Mouse (Mus musculus) forebrain, embryonic 12.5 days (tissue): ENCODE measurements around the gene Cabin1. TPM values are rescaled to one million over a fixed set of nuclear protein-coding genes. Genes with fewer than 3 reads are reported as not detected.

Source experiments
- ATAC-seq: fragments of 200-750 bp; cut with Nextera tagmentation; 2 replicates; pipeline ENCODE4 v1.8.0; 2017; ENCODE audit warnings: moderate TSS enrichment; ENCODE audit not compliant: low FRiP score
- H3K27ac ChIP-seq: fragments of 300-500 bp; sonication (generic); 2 replicates; pipeline ENCODE4 v1.5.1; 2016; ENCODE audit warnings: mild to moderate bottlenecking
- H3K27me3 ChIP-seq: fragments of 300-500 bp; sonication (generic); 2 replicates; pipeline ENCODE4 v1.6.1; 2016; ENCODE audit warnings: mild to moderate bottlenecking
- H3K36me3 ChIP-seq: fragments of 300-500 bp; sonication (generic); replicated peaks from 2 replicates; pipeline ENCODE4 v1.6.1; 2016; ENCODE audit warnings: mild to moderate bottlenecking
- H3K4me1 ChIP-seq: fragments of 300-500 bp; sonication (generic); 2 replicates; pipeline ENCODE4 v1.6.1; 2016
- H3K4me2 ChIP-seq: fragments of 300-500 bp; sonication (generic); 2 replicates; pipeline ENCODE4 v1.6.1; 2016; ENCODE audit warnings: mild to moderate bottlenecking, moderate library complexity
- H3K4me3 ChIP-seq: fragments of 300-500 bp; sonication (generic); replicated peaks from 2 replicates; pipeline ENCODE4 v1.5.1; 2016; ENCODE audit warnings: mild to moderate bottlenecking
- H3K9ac ChIP-seq: fragments of 300-500 bp; sonication (generic); 2 replicates; pipeline ENCODE4 v1.6.1; 2016; ENCODE audit warnings: mild to moderate bottlenecking
- H3K9me3 ChIP-seq: fragments of 300-500 bp; sonication (generic); 2 replicates; pipeline ENCODE4 v1.6.1; 2016
- WGBS: fragments of 180-500 bp; shearing (Covaris S2); methylation state at CpG from one replicate; pipeline ENCODE4 v1.1.7; 2016; 5-methylcytosine and 5-hydroxymethylcytosine counted together
- polyA plus RNA-seq: library from polyadenylated mRNA; unstranded; fragments of >200 nt; fragmentation: Nextera tagmentation; extraction: Ambion mirVana; gene quantifications from 2 replicates; pipeline ENCODE4 v1.2.1, GENCODE M21; 2016

Cabin1 gene
- polyA plus RNA-seq, 1 experiment from 2014 or later, result 42.8 TPM

DNA sequence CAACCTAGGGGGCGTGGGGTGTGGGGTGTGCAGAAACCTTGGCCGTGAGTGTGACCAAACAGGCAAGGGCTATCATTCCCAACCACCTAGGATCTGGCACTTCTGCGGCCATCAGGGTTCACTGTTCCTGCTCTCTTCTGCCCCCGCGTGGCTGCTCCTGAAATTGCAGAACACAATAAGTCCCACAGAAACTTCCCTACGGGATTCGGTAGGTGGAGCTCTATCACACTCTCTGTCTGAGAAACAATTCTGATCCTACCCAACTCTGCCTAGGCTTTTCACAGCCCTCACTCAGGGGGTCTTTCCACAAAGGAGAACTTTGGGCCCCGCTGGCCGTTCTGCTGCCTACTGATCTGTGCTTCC lies 128.5 kb downstream of the Cabin1 start:
- Histone ChIP-seq H3K27me3 (no peaks in the 10 kb centered on the region), H3K4me1 (no peaks in the 10 kb centered on the region), H3K4me2 (no peak overlapping the region), H3K27ac (no peak overlapping the region), H3K9me3 (no peaks in the 10 kb centered on the region), H3K36me3 (no peaks in the 10 kb centered on the region), H3K4me3 (no peak overlapping the region), H3K9ac (no peak overlapping the region)
- peak; percentile 37; the same call in 1 of the 2 replicates for ATAC-seq
- WGBS, result 5% methylated on average over 9 of the region's 9 CpGs

GRCm38 (mm10) chr10:75635019-75635692 lies 129.0 kb downstream of the Cabin1 start:
- Histone ChIP-seq H3K36me3 (no peaks in the 10 kb centered on the region), H3K27me3 (no peaks in the 10 kb centered on the region), H3K4me3 (no peak overlapping the region), H3K4me2 (no peak overlapping the region), H3K4me1 (no peaks in the 10 kb centered on the region), H3K9me3 (no peaks in the 10 kb centered on the region), H3K27ac (no peak overlapping the region), H3K9ac (no peak overlapping the region)
- 68% methylated on average over 14 of the region's 14 CpGs for WGBS
- no peak for ATAC-seq

GRCm38 (mm10) chr10:75634610-75635009 lies 129.5 kb downstream of the Cabin1 start:
- Histone ChIP-seq H3K4me2 (no peak overlapping the region), H3K27ac (no peak overlapping the region), H3K27me3 (no peaks in the 10 kb centered on the region), H3K4me1 (no peaks in the 10 kb centered on the region), H3K9ac (no peak overlapping the region), H3K9me3 (no peaks in the 10 kb centered on the region), H3K36me3 (no peaks in the 10 kb centered on the region), H3K4me3 (no peak overlapping the region)
- WGBS, result 93% methylated on average over 8 of the region's 8 CpGs
- ATAC-seq, result no peak

DNA sequence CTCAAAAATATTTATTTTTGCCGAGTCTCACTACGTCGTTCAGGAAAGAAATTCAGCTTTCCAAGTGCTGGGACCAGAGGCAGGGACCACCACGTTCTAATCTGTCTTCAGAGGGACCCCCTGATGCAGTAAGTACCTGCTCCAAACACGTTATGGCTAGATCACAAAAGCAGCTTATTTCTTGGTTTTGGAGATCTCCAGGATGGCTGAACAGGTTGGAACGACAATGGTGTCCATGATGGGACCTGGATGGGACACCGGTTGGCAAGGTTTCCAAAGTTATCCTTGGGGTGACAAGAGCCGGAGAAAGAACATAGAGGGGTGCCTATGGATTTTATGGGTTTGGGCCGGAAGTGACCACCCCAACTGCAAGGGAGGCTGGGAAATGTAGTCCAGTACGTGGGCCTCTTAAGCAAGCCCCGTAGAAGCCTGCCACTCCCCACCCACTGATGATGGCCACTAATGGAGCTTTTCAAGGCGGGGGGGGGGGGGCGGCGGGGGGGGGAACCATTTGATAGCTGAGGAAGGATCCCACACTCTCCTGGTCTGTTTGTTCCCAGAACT lies 130.5 kb downstream of the Cabin1 start:
- ATAC-seq, result no peak
- no peak overlapping the region for H3K4me3 ChIP-seq
- H3K4me1 ChIP-seq, result no peaks in the 10 kb centered on the region
- 82% methylated on average over 11 of the region's 14 CpGs for WGBS
- no peak overlapping the region for H3K27ac ChIP-seq
- H3K9me3 ChIP-seq, result no peaks in the 10 kb centered on the region
- no peak overlapping the region for H3K4me2 ChIP-seq
- no peak overlapping the region for H3K9ac ChIP-seq
- H3K36me3 ChIP-seq, result no peaks in the 10 kb centered on the region
- no peaks in the 10 kb centered on the region for H3K27me3 ChIP-seq

DNA sequence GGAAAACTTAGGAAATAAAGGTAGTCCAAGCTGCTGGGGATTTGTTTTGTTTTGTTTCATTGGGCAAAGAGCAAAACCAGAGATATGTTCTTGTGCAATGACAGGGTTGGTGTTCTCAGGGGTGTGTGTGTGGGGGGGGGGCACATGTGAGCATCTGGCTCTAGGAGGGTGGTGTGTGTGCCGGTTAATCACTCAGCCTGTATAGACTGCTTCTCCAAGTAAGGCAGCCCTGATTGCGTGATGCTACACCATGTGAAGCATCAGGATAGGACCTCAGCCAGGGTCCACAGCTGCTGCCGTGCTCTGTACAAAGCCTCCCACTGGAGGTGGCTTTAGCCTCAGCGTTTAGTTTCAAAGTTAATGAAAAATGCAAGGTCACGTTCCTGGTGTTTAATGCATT lies 131.1 kb downstream of the Cabin1 start:
- Histone ChIP-seq H3K27ac (no peak overlapping the region), H3K9ac (no peak overlapping the region), H3K4me2 (no peak overlapping the region), H3K9me3 (no peaks in the 10 kb centered on the region), H3K27me3 (no peaks in the 10 kb centered on the region), H3K4me1 (no peaks in the 10 kb centered on the region), H3K36me3 (no peaks in the 10 kb centered on the region), H3K4me3 (no peak overlapping the region)
- 88% methylated on average over 5 of the region's 5 CpGs for WGBS
- ATAC-seq, result no peak

- Histone ChIP-seq H3K27me3 (no peaks in the 10 kb centered on the region), H3K36me3 (no peaks in the 10 kb centered on the region), H3K4me3 (no peak overlapping the region), H3K4me2 (no peak overlapping the region), H3K9me3 (no peaks in the 10 kb centered on the region), H3K27ac (no peak overlapping the region), H3K4me1 (no peaks in the 10 kb centered on the region), H3K9ac (no peak overlapping the region)
- 85% methylated on average over 5 of the region's 5 CpGs for WGBS
- no peak for ATAC-seq
Observed at GRCm38 (mm10) chr10:75632633-75633032, 131.5 kb downstream of the Cabin1 start.

DNA sequence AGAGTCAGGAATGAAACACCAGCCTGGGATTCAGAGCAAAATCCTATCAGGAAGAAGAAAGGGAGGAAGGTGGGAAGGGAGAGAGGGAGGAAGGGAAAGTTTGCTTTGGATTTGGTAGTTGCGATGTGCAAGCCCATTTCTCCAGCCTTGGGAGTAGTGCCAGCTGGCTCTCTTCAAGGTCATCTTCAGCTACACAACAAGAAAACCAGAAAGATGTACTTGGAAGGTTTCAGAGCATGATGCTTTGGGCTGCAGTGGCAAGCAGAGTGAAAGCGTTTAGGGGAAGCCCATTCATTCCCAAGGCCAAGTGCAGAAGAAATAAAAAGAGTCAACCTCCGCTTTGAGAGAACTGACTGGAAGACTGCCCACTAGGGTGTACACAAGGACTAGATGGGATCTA lies 136.7 kb downstream of the Cabin1 start:
- no peak for ATAC-seq
- H3K27ac ChIP-seq, result no peak overlapping the region
- no peak overlapping the region for H3K9ac ChIP-seq
- H3K9me3 ChIP-seq, result no peaks in the 10 kb centered on the region
- no peak overlapping the region for H3K4me2 ChIP-seq
- 78% methylated on average over 3 of the region's 3 CpGs for WGBS
- no peak overlapping the region for H3K4me3 ChIP-seq
- H3K27me3 ChIP-seq, result no peaks in the 10 kb centered on the region
- no peaks in the 10 kb centered on the region for H3K4me1 ChIP-seq
- no peaks in the 10 kb centered on the region for H3K36me3 ChIP-seq

GRCm38 (mm10) chr10:75626991-75627390 lies 137.2 kb downstream of the Cabin1 start:
- H3K9me3 ChIP-seq, result no peaks in the 10 kb centered on the region
- WGBS, result 84% methylated on average over 3 of the region's 3 CpGs

DNA sequence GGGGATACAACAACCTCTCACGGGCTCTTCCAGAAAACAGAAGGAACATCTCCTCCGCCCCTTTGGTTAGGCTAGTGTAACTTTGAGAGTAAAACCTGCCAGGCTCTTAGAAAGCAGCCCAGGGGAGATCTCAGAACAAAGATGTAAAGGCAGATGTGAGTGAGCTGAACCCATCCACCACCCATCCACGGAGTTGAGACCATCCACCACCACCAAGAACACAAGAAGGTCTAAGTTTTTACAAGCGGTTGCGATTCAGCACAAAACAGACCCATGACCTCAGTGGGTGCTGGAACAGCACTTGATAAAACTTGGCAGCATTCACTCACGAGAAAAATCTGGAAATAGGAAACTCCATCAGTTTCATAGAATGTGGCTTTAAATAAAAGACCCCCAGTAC lies 138.2 kb downstream of the Cabin1 start:
- Histone ChIP-seq H3K9me3 (no peaks in the 10 kb centered on the region), H3K4me3 (no peak overlapping the region), H3K4me1 (no peaks in the 10 kb centered on the region), H3K27ac (no peak overlapping the region), H3K36me3 (no peaks in the 10 kb centered on the region), H3K9ac (no peak overlapping the region), H3K4me2 (no peak overlapping the region), H3K27me3 (no peaks in the 10 kb centered on the region)
- 67% methylated on average over 6 of the region's 6 CpGs for WGBS
- no peak for ATAC-seq

More at GRCm38 (mm10) chr10:75626991-75627390, 137.2 kb downstream of the Cabin1 start:
- Histone ChIP-seq H3K4me1 (no peaks in the 10 kb centered on the region), H3K4me2 (no peak overlapping the region), H3K36me3 (no peaks in the 10 kb centered on the region), H3K4me3 (no peak overlapping the region), H3K27ac (no peak overlapping the region), H3K9ac (no peak overlapping the region), H3K27me3 (no peaks in the 10 kb centered on the region)
- ATAC-seq, result no peak

DNA sequence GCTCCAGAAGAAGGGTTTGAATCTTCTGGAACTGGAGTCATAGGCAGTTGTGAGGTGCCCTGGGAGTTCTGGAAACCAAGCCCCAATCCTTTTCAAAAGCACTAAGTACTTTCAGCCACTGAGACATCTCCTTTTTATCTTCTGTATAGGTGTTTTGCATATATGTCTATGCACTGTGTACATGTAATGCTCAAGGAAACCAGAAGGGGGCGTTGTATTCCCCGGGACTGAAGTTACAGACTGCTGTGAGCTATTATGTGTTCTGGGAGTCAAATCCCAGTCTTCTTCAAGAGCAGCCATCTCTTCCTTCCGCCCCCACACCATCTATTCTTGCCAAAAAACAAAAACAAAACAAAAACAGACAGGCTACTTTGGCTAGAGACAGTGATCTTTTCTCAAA lies 143.3 kb downstream of the Cabin1 start:
- 51% methylated on average over 3 of the region's 3 CpGs for WGBS
- H3K4me1 ChIP-seq, result no peaks in the 10 kb centered on the region
- H3K9me3 ChIP-seq, result no peaks in the 10 kb centered on the region
- H3K27ac ChIP-seq, result no peak overlapping the region
- H3K9ac ChIP-seq, result no peak overlapping the region
- H3K36me3 ChIP-seq, result no peaks in the 10 kb centered on the region
- no peaks in the 10 kb centered on the region for H3K27me3 ChIP-seq
- H3K4me3 ChIP-seq, result no peak overlapping the region
- no peak overlapping the region for H3K4me2 ChIP-seq
- no peak for ATAC-seq

- ATAC-seq, result no peak
- 94% methylated on average over 4 of the region's 4 CpGs for WGBS
- no peak overlapping the region for H3K27ac ChIP-seq
Observed at GRCm38 (mm10) chr10:75616044-75616443, 148.1 kb downstream of the Cabin1 start.

GRCm38 (mm10) chr10:75610486-75610885 lies 153.7 kb downstream of the Cabin1 start:
- Histone ChIP-seq H3K4me2 (no peak overlapping the region), H3K4me1 (no peaks in the 10 kb centered on the region), H3K27ac (no peak overlapping the region), H3K27me3 (no peaks in the 10 kb centered on the region), H3K9ac (no peak overlapping the region), H3K36me3 (no peaks in the 10 kb centered on the region), H3K9me3 (no peaks in the 10 kb centered on the region), H3K4me3 (no peak overlapping the region)
- 63% methylated on average over 7 of the region's 7 CpGs for WGBS
- no peak for ATAC-seq

More at GRCm38 (mm10) chr10:75616044-75616443, 148.1 kb downstream of the Cabin1 start:
- Histone ChIP-seq H3K9ac (no peak overlapping the region), H3K4me1 (no peaks in the 10 kb centered on the region), H3K9me3 (no peaks in the 10 kb centered on the region), H3K4me3 (no peak overlapping the region), H3K27me3 (no peaks in the 10 kb centered on the region), H3K36me3 (no peaks in the 10 kb centered on the region), H3K4me2 (no peak overlapping the region)

GRCm38 (mm10) chr10:75608975-75609374 lies 155.2 kb downstream of the Cabin1 start:
- Histone ChIP-seq H3K27ac (no peak overlapping the region), H3K4me1 (no peaks in the 10 kb centered on the region), H3K9ac (no peak overlapping the region), H3K36me3 (no peaks in the 10 kb centered on the region), H3K4me2 (no peak overlapping the region), H3K27me3 (no peaks in the 10 kb centered on the region), H3K4me3 (no peak overlapping the region), H3K9me3 (no peaks in the 10 kb centered on the region)
- no peak for ATAC-seq
- WGBS, result 89% methylated on average over 11 of the region's 11 CpGs
